Mouse (Mus musculus) myocyte (in vitro differentiated cells): ENCODE measurements around the gene Hbb-y. TPM values are rescaled to one million over a fixed set of nuclear protein-coding genes. Genes with fewer than 3 reads are reported as not detected.
"Not testable (repeated sequence)": the region's sequence is repeated elsewhere in the genome, so short reads cannot be mapped to it uniquely, and the experiment has no call there.

Experiments
- H3K27me3 ChIP-seq: one replicate; pipeline ENCODE4 v1.6.1; 2011; ENCODE audit not compliant: control insufficient read depth, insufficient read depth, insufficient read length
- H3K36me3 ChIP-seq: one replicate; pipeline ENCODE4 v1.6.1; 2011; ENCODE audit not compliant: control insufficient read depth, insufficient read depth
- H3K4me2 ChIP-seq: one replicate; pipeline ENCODE4 v1.6.1; 2011; ENCODE audit warnings: low read depth, control low read depth
- H3K4me3 ChIP-seq: one replicate; pipeline ENCODE4 v1.5.1; 2011; ENCODE audit warnings: mild to moderate bottlenecking, control low read depth, moderate library complexity
- H3K79me2 ChIP-seq: one replicate; pipeline ENCODE4 v1.6.1; 2011; ENCODE audit not compliant: control insufficient read depth, insufficient read depth
- H3ac ChIP-seq: one replicate; pipeline ENCODE4 v1.6.1; 2011; ENCODE audit not compliant: control insufficient read depth, insufficient read length
- CEBPB ChIP-seq: IDR thresholded peaks from 2 replicates; pipeline ENCODE4 v1.6.1; 2011; ENCODE audit warnings: mild to moderate bottlenecking, moderate library complexity; ENCODE audit not compliant: poor library complexity, insufficient read depth, severe bottlenecking
- E2F4 ChIP-seq: IDR thresholded peaks from one replicate; pipeline ENCODE4 v1.6.1; 2011; ENCODE audit warnings: mild to moderate bottlenecking, control low read depth, moderate library complexity; ENCODE audit not compliant: insufficient read depth
- MAX ChIP-seq: IDR thresholded peaks from one replicate; pipeline ENCODE4 v1.6.1; 2011; ENCODE audit warnings: low read depth, mild to moderate bottlenecking, control low read depth
- MYOD1 ChIP-seq, 3 experiments: IDR thresholded peaks; one replicate each; pipeline ENCODE4 v1.6.1; 2011; ENCODE audit warnings: control low read depth in 2 of 3, low read depth in 2 of 3, mild to moderate bottlenecking in 2 of 3, moderate library complexity in 1 of 3; ENCODE audit not compliant: insufficient read length in 2 of 3, control insufficient read depth in 1 of 3
- MYOG ChIP-seq, 3 experiments: IDR thresholded peaks; one replicate each; pipeline ENCODE4 v1.6.1; 2011; ENCODE audit warnings: control low read depth in 2 of 3, low read depth in 2 of 3, mild to moderate bottlenecking in 2 of 3; ENCODE audit not compliant: insufficient read length in 2 of 3, control insufficient read depth in 1 of 3, insufficient read depth in 1 of 3
- POLR2A ChIP-seq: IDR thresholded peaks from one replicate; pipeline ENCODE4 v1.6.1; 2011; ENCODE audit warnings: low read depth, mild to moderate bottlenecking, control low read depth, moderate library complexity; ENCODE audit not compliant: insufficient read length
- POLR2AphosphoS2 ChIP-seq: IDR thresholded peaks from one replicate; pipeline ENCODE4 v1.6.1; 2011; ENCODE audit warnings: low read depth, control low read depth; ENCODE audit not compliant: insufficient read length
- REST ChIP-seq: IDR thresholded peaks from one replicate; pipeline ENCODE4 v1.6.1; 2011; ENCODE audit warnings: mild to moderate bottlenecking, control low read depth, moderate library complexity; ENCODE audit not compliant: insufficient read depth, insufficient read length
- SRF ChIP-seq: IDR thresholded peaks from one replicate; pipeline ENCODE4 v1.6.1; 2011; ENCODE audit warnings: low read depth; ENCODE audit not compliant: control insufficient read depth, insufficient read length
- TCF12 ChIP-seq: IDR thresholded peaks from one replicate; pipeline ENCODE4 v1.6.1; 2011; ENCODE audit warnings: mild to moderate bottlenecking, control low read depth; ENCODE audit not compliant: poor library complexity, insufficient read depth, severe bottlenecking
- TCF3 ChIP-seq: IDR thresholded peaks from one replicate; pipeline ENCODE4 v1.6.1; 2011; ENCODE audit warnings: low read depth, control low read depth; ENCODE audit not compliant: insufficient read length
- USF1 ChIP-seq: IDR thresholded peaks from one replicate; pipeline ENCODE4 v1.6.1; 2011; ENCODE audit warnings: low read depth, mild to moderate bottlenecking, control low read depth, moderate library complexity
- polyA plus RNA-seq: library from polyadenylated mRNA; unstranded; fragments of >200 nt; fragmentation: generic; extraction: Trizol; gene quantifications from one replicate; pipeline ENCODE4 v1.2.1, GENCODE M21; 2012; ENCODE audit warnings: missing spikeins

Gene Hbb-y
- polyA plus RNA-seq, 1 experiment = not detected

- TF ChIP-seq MYOD1 (IDR thresholded peaks at IDR 0.05; ENCODE audit: control insufficient read depth in 1 of 3, insufficient read length in 2 of 3, low read depth in 2 of 3) = no peak
- Histone ChIP-seq H3K79me2 (no peaks in the 10 kb centered on the region), H3K36me3 (no peaks in the 10 kb centered on the region), H3K4me2 (no peak overlapping the region), H3K4me3 (no peak overlapping the region), H3K27me3 (no peaks in the 10 kb centered on the region), H3ac (no peak overlapping the region)
Measured at GRCm38 (mm10) chr7:103809801-103810155, 43.2 kb downstream of the Hbb-y start.

GRCm38 (mm10) chr7:103808971-103809800, 43.8 kb downstream of the Hbb-y start:
- Histone ChIP-seq H3K4me3 (no peak overlapping the region), H3K79me2 (no peaks in the 10 kb centered on the region), H3ac (no peak overlapping the region), H3K4me2 (no peak overlapping the region), H3K36me3 (no peaks in the 10 kb centered on the region), H3K27me3 (no peaks in the 10 kb centered on the region)
- no peak for TF ChIP-seq USF1
- no peak for TF ChIP-seq MYOG (IDR thresholded peaks at IDR 0.05; ENCODE audit: control insufficient read depth in 1 of 3, insufficient read depth in 1 of 3, insufficient read length in 2 of 3, low read depth in 2 of 3)
- no peak for TF ChIP-seq MAX
- no peak for TF ChIP-seq REST
- no peak for TF ChIP-seq TCF12
- no peak for TF ChIP-seq POLR2AphosphoS2
- TF ChIP-seq E2F4 = no peak
- no peak for TF ChIP-seq TCF3
- TF ChIP-seq SRF = no peak
- no peak for TF ChIP-seq CEBPB
- TF ChIP-seq POLR2A = no peak
- no peak for TF ChIP-seq MYOD1 (IDR thresholded peaks at IDR 0.05; ENCODE audit: control insufficient read depth in 1 of 3, insufficient read length in 2 of 3, low read depth in 2 of 3)

- not testable (repeated sequence) for H3K4me3 ChIP-seq, H3K4me2 ChIP-seq, H3ac ChIP-seq, H3K36me3 ChIP-seq, H3K79me2 ChIP-seq, H3K27me3 ChIP-seq
Measured at GRCm38 (mm10) chr7:103808120-103808519, 44.9 kb downstream of the Hbb-y start.

- H3ac ChIP-seq = no peak overlapping the region
- no peaks in the 10 kb centered on the region for H3K27me3 ChIP-seq
- H3K79me2 ChIP-seq = no peaks in the 10 kb centered on the region
- H3K4me2 ChIP-seq = no peak overlapping the region
- no peak overlapping the region for H3K4me3 ChIP-seq
- no peaks in the 10 kb centered on the region for H3K36me3 ChIP-seq
- TF ChIP-seq POLR2AphosphoS2 = no peak
- TF ChIP-seq MYOG (IDR thresholded peaks at IDR 0.05; ENCODE audit: control insufficient read depth in 1 of 3, insufficient read depth in 1 of 3, insufficient read length in 2 of 3, low read depth in 2 of 3) = no peak
- TF ChIP-seq TCF12 = no peak
- no peak for TF ChIP-seq MAX
- no peak for TF ChIP-seq E2F4
- no peak for TF ChIP-seq SRF
- no peak for TF ChIP-seq TCF3
- TF ChIP-seq MYOD1 (IDR thresholded peaks at IDR 0.05; ENCODE audit: control insufficient read depth in 1 of 3, insufficient read length in 2 of 3, low read depth in 2 of 3) = no peak
Measured at GRCm38 (mm10) chr7:103806856-103807255, 46.2 kb downstream of the Hbb-y start.

Other genes with a start within 250 kb of the Hbb-y start
- not detected for gene Olfr620, start 240.7 kb downstream of the Hbb-y start, polyA plus RNA-seq
- not detected for gene Olfr622, start 210.5 kb downstream of the Hbb-y start, polyA plus RNA-seq
- not detected for gene Olfr623, start 189.5 kb downstream of the Hbb-y start, polyA plus RNA-seq
- not detected for gene Olfr624, start 182.0 kb downstream of the Hbb-y start, polyA plus RNA-seq
- not detected for gene Olfr625-ps1, start 170.5 kb downstream of the Hbb-y start, polyA plus RNA-seq
- not detected for gene Olfr243, start 138.5 kb downstream of the Hbb-y start, polyA plus RNA-seq
- not detected for gene Olfr628, start 122.8 kb downstream of the Hbb-y start, polyA plus RNA-seq
- gene Olfr629, start 108.3 kb downstream of the Hbb-y start, polyA plus RNA-seq = not detected
- gene Olfr630, start 95.9 kb downstream of the Hbb-y start, polyA plus RNA-seq = not detected
- gene Olfr69, start 81.6 kb downstream of the Hbb-y start, polyA plus RNA-seq = not detected
- not detected for gene Olfr68, start 73.5 kb downstream of the Hbb-y start, polyA plus RNA-seq
- gene Olfr67, start 61.4 kb downstream of the Hbb-y start, polyA plus RNA-seq = not detected
- gene Hbb-bt, start 39.2 kb downstream of the Hbb-y start, polyA plus RNA-seq = not detected
- gene Hbb-bs, start 25.1 kb downstream of the Hbb-y start, polyA plus RNA-seq = not detected
- gene Hbb-bh2, start 12.7 kb downstream of the Hbb-y start, polyA plus RNA-seq = not detected
- gene Hbb-bh1, start 10.1 kb downstream of the Hbb-y start, polyA plus RNA-seq = not detected
- not detected for gene Olfr66, start 33.0 kb upstream of the Hbb-y start, polyA plus RNA-seq
- not detected for gene Olfr64, start 41.3 kb upstream of the Hbb-y start, polyA plus RNA-seq
- gene Olfr65, start 50.3 kb upstream of the Hbb-y start, polyA plus RNA-seq = not detected
- gene Olfr631, start 75.6 kb upstream of the Hbb-y start, polyA plus RNA-seq = not detected
- gene Olfr632, start 81.1 kb upstream of the Hbb-y start, polyA plus RNA-seq = not detected
- not detected for gene Olfr633, start 91.2 kb upstream of the Hbb-y start, polyA plus RNA-seq
- not detected for gene Olfr635, start 117.9 kb upstream of the Hbb-y start, polyA plus RNA-seq
- not detected for gene Olfr638, start 145.5 kb upstream of the Hbb-y start, polyA plus RNA-seq
- not detected for gene Olfr639, start 164.1 kb upstream of the Hbb-y start, polyA plus RNA-seq
- gene Olfr640, start 172.4 kb upstream of the Hbb-y start, polyA plus RNA-seq = not detected
- gene Olfr641, start 182.2 kb upstream of the Hbb-y start, polyA plus RNA-seq = not detected
- not detected for gene Olfr642, start 199.4 kb upstream of the Hbb-y start, polyA plus RNA-seq
- gene 4930516K23Rik, start 208.2 kb upstream of the Hbb-y start, polyA plus RNA-seq = not detected
- gene Olfr644, start 218.7 kb upstream of the Hbb-y start, polyA plus RNA-seq = not detected
- gene Olfr645, start 232.2 kb upstream of the Hbb-y start, polyA plus RNA-seq = not detected